17 mouse cellular contexts compared by ENCODE assay signal in the genomic region with DNA sequence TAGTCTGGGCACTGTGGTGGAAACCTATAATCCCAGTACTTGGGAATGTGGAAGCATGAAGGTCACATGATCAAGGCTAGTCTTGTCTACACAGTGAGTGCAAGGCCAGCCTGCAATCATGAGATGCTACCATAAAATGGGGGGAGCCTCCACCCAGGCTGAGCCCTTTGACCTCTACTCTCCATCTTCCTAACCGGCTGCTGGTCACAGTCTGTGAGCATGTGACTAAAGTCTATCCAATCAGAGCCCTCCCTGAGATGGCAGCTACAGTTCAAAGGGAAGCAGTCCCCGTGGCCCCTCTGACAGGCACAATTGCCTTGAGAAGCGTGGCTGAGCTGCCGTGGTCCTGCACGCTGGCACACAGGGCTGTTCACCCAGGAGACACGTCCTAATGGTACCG.
DNase-seq lines count a peak whose midpoint lies in the region; ATAC-seq and TF ChIP-seq lines count a peak whose summit lies in the region.
"Had no signal": no experiment of that assay in that cellular context is flagged by ENCODE, and none has a peak within 500 bp of the region (broad histone marks: within the 10 kb centered on the region; RNA-seq: fewer than 3 reads in every experiment).

No protein-coding gene starts in this region.

- peaks cover 15 to 19% of the 10 kb centered on the region in 2 experiments for H3K4me1 ChIP-seq in MEL (ENCODE audit: control insufficient read depth in 1 of 2, insufficient read depth in 2 of 2, low read length in 2 of 2)
- peaks cover 12% of the 10 kb centered on the region for H3K4me1 ChIP-seq in intestine, embryonic 14.5 days (replicated peaks; ENCODE audit: control insufficient read depth, insufficient read depth, low read length)

- no peak for TF ChIP-seq CTCF in layer of hippocampus, adult 2 months (conservative IDR thresholded peaks at IDR 0.05)
- TF ChIP-seq CTCF in MEL (IDR thresholded peaks at IDR 0.05 in 2 of 3, conservative IDR thresholded peaks at IDR 0.05 in 1 of 3; ENCODE audit: control insufficient read depth in 1 of 3, insufficient read depth in 1 of 3, low read depth in 2 of 3, low read length in 3 of 3, poor library complexity in 1 of 3, severe bottlenecking in 1 of 3) = no peak

- intact Hi-C loops in heart, postnatal 10 days (cut with DNase I) = no loop called here

- no peak for TF ChIP-seq RAD21 in MEL (IDR thresholded peaks at IDR 0.05; ENCODE audit: low read depth, low read length)

- H3K9me3 ChIP-seq in MEL (replicated peaks; ENCODE audit: insufficient read depth, low read length) = no peaks in the 10 kb centered on the region
- H3K9me3 ChIP-seq in intestine, embryonic 14.5 days (ENCODE audit: control insufficient read depth, low read length) = no peaks in the 10 kb centered on the region
- H3K9me3 ChIP-seq: heart, embryonic 15.5 days had no signal

- no peaks in the 10 kb centered on the region for H3K79me2 ChIP-seq in MEL (ENCODE audit: control insufficient read depth, insufficient read depth, low read length, poor library complexity)

- TF ChIP-seq EP300 in MEL (IDR thresholded peaks at IDR 0.05; ENCODE audit: low read depth in 1 of 2, low read length in 2 of 2) = no peak

- H3K27me3 ChIP-seq in MEL (ENCODE audit: control insufficient read depth in 1 of 2, insufficient read depth in 2 of 2, low read length in 2 of 2) = no peaks in the 10 kb centered on the region
- no peaks in the 10 kb centered on the region for H3K27me3 ChIP-seq in intestine, embryonic 14.5 days (replicated peaks; ENCODE audit: control insufficient read depth, insufficient read depth, low read length)
- H3K27me3 ChIP-seq: heart, embryonic 15.5 days had no signal

- 0 out of 2 replicates have a peak, but pooled peaks have one; percentile 40 for ATAC-seq in intestine, embryonic 14.5 days (replicated peaks; ENCODE audit: low FRiP score, low TSS enrichment, low read depth)
- ATAC-seq: lung, postnatal 0 days had no signal

- no peak for DNase-seq in layer of hippocampus, adult 2 months (ENCODE audit: low spot score in 2 of 2)
- DNase-seq in layer of hippocampus, postnatal 36 days = no peak
- no peak for DNase-seq in MEL (ENCODE audit: low read depth, low spot score)
- DNase-seq in intestine, embryonic 14.5 days (ENCODE audit: low spot score) = no peak
- DNase-seq in spleen, adult 12 weeks (ENCODE audit: low spot score) = no peak
- DNase-seq in heart, postnatal 10 days = no peak
- no peak for DNase-seq in urinary bladder, postnatal 10 days (ENCODE audit: low spot score)
- DNase-seq: cerebellum, adult 2 months; gastrocnemius, postnatal 10 days; heart, adult 18-20 months; liver; midbrain, embryonic 14.5 days; thymus, postnatal 4 days had no signal

- H3K4me2 ChIP-seq in intestine, embryonic 14.5 days (ENCODE audit: low read length) = no peak overlapping the region
- H3K4me2 ChIP-seq: heart, embryonic 15.5 days had no signal

- peak overlapping the region; percentile 91 for H3K27ac ChIP-seq in layer of hippocampus, adult 2 months
- H3K27ac ChIP-seq in MEL (ENCODE audit: control insufficient read depth, low read depth, low read length) = no peak overlapping the region
- no peak overlapping the region for H3K27ac ChIP-seq in intestine, embryonic 14.5 days (ENCODE audit: low read depth)
- H3K27ac ChIP-seq: kidney, postnatal 0 days had no signal

- no peak overlapping the region for H3K9ac ChIP-seq in MEL (ENCODE audit: control insufficient read depth, low read depth, low read length, poor library complexity, severe bottlenecking)
- no peak overlapping the region for H3K9ac ChIP-seq in intestine, embryonic 14.5 days (ENCODE audit: low read length)
- H3K9ac ChIP-seq: heart, embryonic 15.5 days had no signal

- H3K4me3 ChIP-seq in layer of hippocampus, adult 2 months = no peak overlapping the region
- H3K4me3 ChIP-seq in MEL (ENCODE audit: control insufficient read depth in 1 of 2, insufficient read depth in 1 of 2, low read depth in 2 of 2, low read length in 2 of 2) = no peak overlapping the region
- H3K4me3 ChIP-seq in intestine, embryonic 14.5 days (ENCODE audit: low read depth, low read length) = no peak overlapping the region
- H3K4me3 ChIP-seq: heart, embryonic 15.5 days; myocyte had no signal

- TF ChIP-seq POLR2A in MEL (IDR thresholded peaks at IDR 0.05; ENCODE audit: control insufficient read depth in 1 of 2, insufficient read depth in 1 of 2, low read depth in 1 of 2, low read length in 2 of 2, poor library complexity in 1 of 2) = no peak

- peaks cover 0 to 18% of the 10 kb centered on the region in 2 experiments; a peak in 2 of 4 replicates for H3K36me3 ChIP-seq in MEL (ENCODE audit: control insufficient read depth in 1 of 2, insufficient read depth in 2 of 2, low read length in 2 of 2)
- no peaks in the 10 kb centered on the region for H3K36me3 ChIP-seq in intestine, embryonic 14.5 days (ENCODE audit: control insufficient read depth, insufficient read depth, low read length)
- H3K36me3 ChIP-seq: heart, embryonic 15.5 days had no signal

- 60% methylated on average over 7 of the region's 7 CpGs for WGBS in intestine, embryonic 14.5 days

TF ChIP-seq in MEL, 35 proteins besides CTCF, POLR2A, EP300 and RAD21:
- TF ChIP-seq USF1 (IDR thresholded peaks at IDR 0.05; ENCODE audit: low read depth, low read length) (peak; percentile 45; the same call in 1 of the 2 replicates), ZNF384 (IDR thresholded peaks at IDR 0.05; ENCODE audit: low read depth, low read length) (no peak), ETS1 (IDR thresholded peaks at IDR 0.05; ENCODE audit: low read depth, low read length) (no peak)
